Mouse (Mus musculus) brain, adult 2 months (tissue): Measurements from ENCODE around the gene Epm2a.
"Not testable (repeated sequence)": the region's sequence is repeated elsewhere in the genome, so short reads cannot be mapped to it uniquely, and the experiment has no call there.

Source experiments
- DNase-seq: peaks from one replicate; pipeline ENCODE4 v3.0.0; 2011; ENCODE audit warnings: low read depth, low spot score

Epm2a gene

GRCm38 (mm10) chr10:11343205-11344141 lies at the start of gene Epm2a:
Epm2a (plus strand) TSS chr10:11343404.
- DNase-seq: peak; percentile 93

GRCm38 (mm10) chr10:11298418-11298817 lies 44.8 kb upstream of the Epm2a start:
- DNase-seq: no peak

- DNase-seq: no peak
These were observed 37.7 kb upstream of the Epm2a start for GRCm38 (mm10) chr10:11305365-11306053.

GRCm38 (mm10) chr10:11306054-11306367 lies 37.2 kb upstream of the Epm2a start:
- no peak for DNase-seq

- no peak for DNase-seq
These were observed 33.3 kb upstream of the Epm2a start for GRCm38 (mm10) chr10:11309866-11310265.

- DNase-seq: no peak
These were observed 32.7 kb upstream of the Epm2a start for GRCm38 (mm10) chr10:11310481-11310880.

GRCm38 (mm10) chr10:11317856-11318454 lies 25.2 kb upstream of the Epm2a start:
- DNase-seq: not testable (repeated sequence)

GRCm38 (mm10) chr10:11319446-11319970 lies 23.7 kb upstream of the Epm2a start:
- DNase-seq: no peak

GRCm38 (mm10) chr10:11322316-11322715 lies 20.9 kb upstream of the Epm2a start:
- DNase-seq: no peak

GRCm38 (mm10) chr10:11323202-11323898 lies 19.9 kb upstream of the Epm2a start:
- DNase-seq: peak; percentile 73

GRCm38 (mm10) chr10:11326526-11326925 lies 16.7 kb upstream of the Epm2a start:
- no peak for DNase-seq

GRCm38 (mm10) chr10:11344536-11345468 lies 1.6 kb downstream of the Epm2a start:
- DNase-seq: no peak

- DNase-seq: not testable (repeated sequence)
These were observed 7.2 kb downstream of the Epm2a start for GRCm38 (mm10) chr10:11350243-11350974.

GRCm38 (mm10) chr10:11354609-11355008 lies 11.4 kb downstream of the Epm2a start:
- no peak for DNase-seq

GRCm38 (mm10) chr10:11361985-11362692 lies 18.9 kb downstream of the Epm2a start:
- DNase-seq: peak; percentile 77

GRCm38 (mm10) chr10:11362896-11363487 lies 19.8 kb downstream of the Epm2a start:
- DNase-seq: no peak

GRCm38 (mm10) chr10:11381302-11381701 lies 38.1 kb downstream of the Epm2a start:
- peak; percentile 40 for DNase-seq

GRCm38 (mm10) chr10:11410926-11411325 lies 67.7 kb downstream of the Epm2a start:
- DNase-seq: no peak

GRCm38 (mm10) chr10:11420071-11420470 lies 76.9 kb downstream of the Epm2a start:
- no peak for DNase-seq
